Mouse (Mus musculus) neural tube, embryonic 12.5 days (tissue): Measurements from ENCODE around the gene Zfp810. TPM values are rescaled to one million over a fixed set of nuclear protein-coding genes. Genes with fewer than 3 reads are reported as not detected.

Experiments used
- ATAC-seq: fragments of 200-750 bp; cut with Nextera tagmentation; 2 replicates; pipeline ENCODE4 v1.8.0; 2017; ENCODE audit warnings: low read depth, mild to moderate bottlenecking, moderate TSS enrichment, moderate library complexity; ENCODE audit not compliant: low FRiP score
- H3K27ac ChIP-seq: fragments of 300-500 bp; sonication (generic); 2 replicates; pipeline ENCODE4 v1.5.1; 2016
- H3K27me3 ChIP-seq: fragments of 300-500 bp; sonication (generic); replicated peaks from 2 replicates; pipeline ENCODE4 v1.6.1; 2016; ENCODE audit warnings: mild to moderate bottlenecking
- H3K36me3 ChIP-seq: fragments of 300-500 bp; sonication (generic); 2 replicates; pipeline ENCODE4 v1.6.1; 2016; ENCODE audit warnings: mild to moderate bottlenecking
- H3K4me1 ChIP-seq: fragments of 300-500 bp; sonication (generic); 2 replicates; pipeline ENCODE4 v1.6.1; 2016
- H3K4me2 ChIP-seq: fragments of 300-500 bp; sonication (generic); replicated peaks from 2 replicates; pipeline ENCODE4 v1.6.1; 2016; ENCODE audit warnings: mild to moderate bottlenecking
- H3K4me3 ChIP-seq: fragments of 300-500 bp; sonication (generic); 2 replicates; pipeline ENCODE4 v1.5.1; 2016
- H3K9ac ChIP-seq: fragments of 300-500 bp; sonication (generic); 2 replicates; pipeline ENCODE4 v1.6.1; 2016; ENCODE audit warnings: mild to moderate bottlenecking
- H3K9me3 ChIP-seq: fragments of 300-500 bp; sonication (generic); 2 replicates; pipeline ENCODE4 v1.6.1; 2016; ENCODE audit warnings: mild to moderate bottlenecking
- WGBS: fragments of 180-500 bp; shearing (Covaris S2); methylation state at CpG from one replicate; pipeline ENCODE4 v1.1.7; 2016; 5-methylcytosine and 5-hydroxymethylcytosine counted together
- polyA plus RNA-seq: library from polyadenylated mRNA; unstranded; fragments of >200 nt; fragmentation: Nextera tagmentation; extraction: Ambion mirVana; gene quantifications from 2 replicates; pipeline ENCODE4 v1.2.1, GENCODE M21; 2016

The Zfp810 gene
- polyA plus RNA-seq, 1 experiment from 2014 or later, result 38.8 TPM

DNA sequence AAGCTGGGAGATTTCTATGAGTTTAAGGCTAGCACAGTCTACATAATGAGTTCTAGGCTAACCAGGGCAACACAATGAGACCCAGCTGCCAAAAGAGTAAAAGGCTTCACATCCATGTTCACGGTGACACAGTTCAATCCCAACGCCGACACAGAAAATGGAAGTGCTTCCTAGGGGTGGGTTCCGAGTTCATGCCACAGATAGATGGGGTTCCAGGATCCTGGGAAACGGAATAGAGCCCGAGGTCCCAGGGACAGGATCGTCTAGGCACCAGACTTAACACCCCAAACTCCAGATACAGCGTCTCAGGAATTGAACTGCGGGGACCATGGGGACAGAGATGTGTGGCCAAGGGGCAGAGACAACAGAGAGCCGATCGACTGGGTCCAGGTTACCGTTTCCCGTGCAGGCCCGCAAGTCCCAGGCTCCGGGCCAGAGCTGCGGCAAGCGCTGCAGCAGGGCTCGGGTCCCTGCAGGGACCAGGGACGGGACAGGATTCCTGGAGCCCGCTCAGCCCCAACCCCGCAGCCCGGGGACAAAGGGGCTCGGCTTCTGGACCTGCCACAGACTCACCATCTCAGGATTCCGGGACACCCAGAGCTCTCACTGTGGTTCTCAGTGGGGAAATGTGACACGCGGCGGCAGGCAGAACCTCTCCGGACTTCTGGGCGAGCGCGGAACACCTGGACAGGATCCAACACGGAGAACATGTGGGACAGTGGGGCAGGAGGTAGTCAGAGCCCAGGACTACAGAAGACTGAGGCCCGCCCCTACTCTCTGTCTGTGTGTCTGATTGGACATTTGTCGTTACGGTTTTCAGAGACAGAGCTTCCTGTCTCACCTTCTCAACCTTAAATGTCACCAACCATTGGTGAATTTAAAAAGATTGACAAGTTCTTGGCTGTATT lies 48.0 kb downstream of the Zfp810 start, which contains the start of gene Zfp599:
Gene Zfp599, minus strand, starts transcription at position 712 of the 908 bp plus-strand sequence.
- peak; percentile 87 for ATAC-seq
- H3K36me3 ChIP-seq, result peaks cover 15% of the 10 kb centered on the region
- 2% methylated on average over 35 of the region's 35 CpGs for WGBS

DNA sequence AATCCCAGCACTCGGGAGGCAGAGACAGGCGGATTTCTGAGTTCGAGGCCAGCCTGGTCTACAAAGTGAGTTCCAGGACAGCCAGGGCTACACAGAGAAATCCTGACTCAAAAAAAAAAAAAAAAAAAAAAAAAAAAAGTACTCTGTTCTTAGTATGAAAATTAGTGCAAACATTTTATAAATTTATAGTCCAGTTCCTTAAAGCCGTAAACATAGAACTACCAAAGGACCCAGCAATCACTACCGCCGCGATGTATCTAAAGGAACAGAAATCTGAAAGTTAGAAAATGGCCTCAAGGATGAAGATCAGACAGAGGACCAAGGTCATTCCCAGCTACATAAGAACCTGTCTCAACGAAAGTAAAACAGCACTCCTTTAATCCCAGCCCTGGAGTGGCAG lies 48.7 kb downstream of the Zfp810 start:
- WGBS, result 86% methylated on average over 8 of the region's 8 CpGs
- Histone ChIP-seq H3K27me3 (no peaks in the 10 kb centered on the region), H3K4me1 (no peaks in the 10 kb centered on the region), H3K27ac (no peak overlapping the region), H3K4me3 (peak overlapping the region; percentile 60), H3K36me3 (peaks cover 21% of the 10 kb centered on the region), H3K4me2 (peak overlapping the region; percentile 86), H3K9me3 (peaks cover 12% of the 10 kb centered on the region), H3K9ac (peak overlapping the region; percentile 75; the same call in 1 of the 2 replicates)
- ATAC-seq, result no peak

More for the DNA sequence above, 48.0 kb downstream of the Zfp810 start, which contains the start of gene Zfp599:
- Histone ChIP-seq H3K9me3 (peaks cover 9% of the 10 kb centered on the region; the same call in 1 of the 2 replicates), H3K4me2 (peak within 1 kb of the TSS; percentile 86), H3K4me1 (no peaks in the 10 kb centered on the region), H3K27me3 (no peaks in the 10 kb centered on the region), H3K4me3 (peak within 1 kb of the TSS; percentile 60), H3K27ac (no peak within 1 kb of the TSS), H3K9ac (peak within 1 kb of the TSS; percentile 75)

DNA sequence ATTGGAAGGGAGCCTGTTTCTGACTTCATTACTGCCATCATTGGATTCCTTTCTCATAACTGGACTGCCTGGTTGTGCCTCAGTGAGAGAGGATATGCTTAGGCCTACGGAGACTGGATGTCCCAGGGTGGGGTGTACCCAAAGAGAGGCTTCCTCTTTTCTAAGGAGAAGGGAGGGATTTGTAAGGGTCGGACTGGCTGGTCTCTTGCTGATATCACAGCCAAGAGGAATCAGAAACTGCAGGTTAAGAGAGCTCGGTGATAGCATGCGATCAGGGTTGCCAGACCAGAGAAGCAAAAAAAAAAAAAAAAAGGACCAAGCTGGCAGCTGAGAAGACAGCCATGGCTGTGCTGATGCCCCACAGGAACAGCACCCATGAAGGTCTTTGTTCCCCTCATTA lies 50.9 kb downstream of the Zfp810 start:
- Histone ChIP-seq H3K27ac (no peak overlapping the region), H3K27me3 (no peaks in the 10 kb centered on the region), H3K4me1 (no peaks in the 10 kb centered on the region), H3K9me3 (peaks cover 12% of the 10 kb centered on the region), H3K4me3 (no peak overlapping the region), H3K4me2 (no peak overlapping the region), H3K36me3 (peaks cover 38% of the 10 kb centered on the region), H3K9ac (no peak overlapping the region)
- ATAC-seq, result no peak
- 94% methylated on average over 4 of the region's 4 CpGs for WGBS

DNA sequence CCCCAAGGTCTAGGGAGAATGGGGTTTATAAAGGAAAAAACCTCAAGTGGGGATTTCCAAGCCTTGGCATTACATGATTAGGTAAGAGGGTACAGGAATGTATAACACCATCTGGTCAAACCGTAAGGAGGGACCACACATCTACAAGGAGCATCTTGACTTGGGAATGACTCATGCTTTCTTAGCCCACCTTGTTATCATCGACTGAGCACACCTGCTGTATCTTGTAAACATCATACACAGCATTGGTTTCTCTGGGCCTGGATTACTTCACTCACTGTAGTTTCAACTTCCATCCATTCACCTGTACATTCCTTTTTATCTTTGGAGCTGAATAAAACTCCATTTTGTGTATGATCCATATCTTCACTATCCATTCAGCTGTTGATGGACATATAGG lies 63.2 kb downstream of the Zfp810 start:
- H3K36me3 ChIP-seq, result peaks cover 68% of the 10 kb centered on the region
- H3K27ac ChIP-seq, result no peak overlapping the region
- peaks cover 18% of the 10 kb centered on the region for H3K9me3 ChIP-seq
- no peak overlapping the region for H3K4me3 ChIP-seq
- no peaks in the 10 kb centered on the region for H3K4me1 ChIP-seq
- no peak for ATAC-seq
- H3K9ac ChIP-seq, result no peak overlapping the region
- WGBS, result 90% methylated on average over 2 of the region's 2 CpGs
- no peaks in the 10 kb centered on the region for H3K27me3 ChIP-seq
- no peak overlapping the region for H3K4me2 ChIP-seq

DNA sequence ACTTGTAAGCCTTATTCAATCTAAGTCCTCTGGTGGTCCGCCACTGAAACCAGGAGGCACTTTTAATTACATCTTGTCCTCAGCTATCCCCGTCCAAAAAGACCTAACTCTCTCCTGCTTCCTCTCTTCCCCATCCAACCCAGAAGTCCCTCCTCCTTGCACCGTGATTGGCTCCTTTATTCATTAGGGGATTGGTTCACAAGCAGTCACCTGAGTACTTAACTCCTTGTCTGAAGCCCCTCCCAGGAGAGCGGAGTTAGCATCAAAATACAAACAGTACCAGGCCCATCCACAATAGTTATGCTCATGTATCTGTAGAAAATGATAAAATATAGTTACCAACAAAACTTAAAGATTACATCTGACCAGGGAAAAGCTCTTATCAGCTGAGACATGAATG lies 67.4 kb downstream of the Zfp810 start:
- H3K9me3 ChIP-seq, result 0 out of 2 replicates have a peak, but pooled peaks cover 4% of the 10 kb centered on the region
- no peak overlapping the region for H3K27ac ChIP-seq
- H3K9ac ChIP-seq, result no peak overlapping the region
- ATAC-seq, result no peak
- H3K4me2 ChIP-seq, result no peak overlapping the region
- H3K36me3 ChIP-seq, result peaks cover 65% of the 10 kb centered on the region
- no peak overlapping the region for H3K4me3 ChIP-seq
- no peaks in the 10 kb centered on the region for H3K27me3 ChIP-seq
- 95% methylated on average over 4 of the region's 4 CpGs for WGBS
- H3K4me1 ChIP-seq, result no peaks in the 10 kb centered on the region

DNA sequence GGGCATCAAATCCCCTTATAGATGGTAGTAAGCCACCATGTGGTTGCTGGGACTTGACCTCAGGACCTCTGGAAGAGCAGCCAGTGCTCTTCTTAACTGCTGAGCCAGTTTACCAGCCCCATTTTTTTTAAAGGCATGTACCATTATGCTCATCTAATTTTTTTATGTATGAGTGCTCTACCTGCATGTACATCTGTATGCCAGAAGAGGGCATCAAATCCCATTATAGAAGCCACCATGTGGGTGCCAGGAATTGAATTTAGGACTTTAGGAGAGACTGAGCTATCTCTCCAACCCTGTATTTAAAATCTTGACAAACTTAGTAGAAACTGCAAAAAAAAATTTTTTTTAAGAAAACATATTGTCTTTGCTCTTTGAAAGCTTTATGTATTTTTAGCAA lies 76.9 kb downstream of the Zfp810 start:
- H3K4me3 ChIP-seq, result no peak overlapping the region
- H3K9me3 ChIP-seq, result no peaks in the 10 kb centered on the region
- no peak overlapping the region for H3K27ac ChIP-seq
- H3K27me3 ChIP-seq, result no peaks in the 10 kb centered on the region
- H3K36me3 ChIP-seq, result peaks cover 6% of the 10 kb centered on the region
- peaks cover 4% of the 10 kb centered on the region; the same call in 1 of the 2 replicates for H3K4me1 ChIP-seq
- ATAC-seq, result no peak
- H3K9ac ChIP-seq, result no peak overlapping the region
- no peak overlapping the region for H3K4me2 ChIP-seq

DNA sequence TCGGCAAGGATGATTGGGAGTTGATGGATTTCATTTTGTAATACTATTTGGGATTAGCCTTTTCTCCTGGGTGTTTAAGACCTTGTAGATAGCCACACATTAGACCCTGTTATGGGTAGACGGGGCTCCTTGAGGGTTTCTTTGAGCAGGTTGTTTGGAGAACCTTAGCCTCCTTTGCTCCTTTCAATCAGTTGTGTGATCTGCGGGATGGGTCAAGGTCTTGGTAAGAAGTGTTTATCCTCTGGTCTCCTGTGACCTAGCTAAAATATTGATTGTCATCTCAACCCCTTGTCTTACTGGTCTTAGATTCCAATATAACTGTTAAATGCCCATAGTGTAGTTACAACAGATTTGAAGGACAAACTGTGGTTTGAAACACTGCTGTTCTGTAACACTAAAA lies 77.4 kb downstream of the Zfp810 start:
- WGBS, result 94% methylated on average over 3 of the region's 3 CpGs
- no peak for ATAC-seq
- no peaks in the 10 kb centered on the region for H3K27me3 ChIP-seq
- no peak overlapping the region for H3K4me3 ChIP-seq
- H3K4me1 ChIP-seq, result peaks cover 4% of the 10 kb centered on the region; the same call in 1 of the 2 replicates
- H3K9ac ChIP-seq, result no peak overlapping the region
- no peak overlapping the region for H3K4me2 ChIP-seq
- no peaks in the 10 kb centered on the region for H3K9me3 ChIP-seq
- no peak overlapping the region for H3K27ac ChIP-seq
- H3K36me3 ChIP-seq, result peaks cover 1% of the 10 kb centered on the region

DNA sequence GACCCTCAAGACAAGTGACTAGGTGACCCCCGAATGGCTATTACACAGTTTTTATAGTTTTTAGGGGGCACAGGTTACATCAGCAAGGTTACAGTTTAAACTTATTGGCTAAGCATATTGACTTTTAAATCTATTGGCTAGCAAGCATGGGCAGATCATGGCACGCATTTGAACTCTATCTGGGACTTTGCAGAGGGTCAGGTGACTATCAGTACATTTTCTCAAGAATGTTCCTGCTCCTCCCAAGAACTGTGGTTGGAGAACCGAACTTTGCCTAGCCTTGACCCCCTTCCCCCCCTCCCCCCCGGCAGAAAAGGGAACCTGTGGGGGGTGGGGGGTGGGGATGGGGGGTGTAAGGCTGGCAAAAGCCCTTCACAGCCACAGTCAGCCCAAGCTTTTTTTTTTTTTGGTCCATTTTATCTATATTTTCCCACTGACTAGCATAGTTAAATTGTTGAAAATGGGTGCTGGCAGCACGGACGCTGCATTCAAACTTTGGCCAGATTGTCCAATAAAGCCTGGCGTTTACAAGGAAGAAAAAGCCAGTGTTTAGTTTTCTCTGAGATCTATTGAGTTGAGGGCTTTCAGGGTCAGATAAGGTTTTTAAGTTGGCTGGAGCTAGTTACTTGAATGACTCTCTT lies 77.9 kb downstream of the Zfp810 start:
- ATAC-seq, result no peak
- Histone ChIP-seq H3K4me3 (no peak overlapping the region), H3K27me3 (no peaks in the 10 kb centered on the region), H3K9me3 (no peaks in the 10 kb centered on the region), H3K9ac (no peak overlapping the region), H3K27ac (no peak overlapping the region), H3K36me3 (no peaks in the 10 kb centered on the region), H3K4me2 (no peak overlapping the region), H3K4me1 (peaks cover 4% of the 10 kb centered on the region; the same call in 1 of the 2 replicates)
- WGBS, result 79% methylated on average over 7 of the region's 7 CpGs

DNA sequence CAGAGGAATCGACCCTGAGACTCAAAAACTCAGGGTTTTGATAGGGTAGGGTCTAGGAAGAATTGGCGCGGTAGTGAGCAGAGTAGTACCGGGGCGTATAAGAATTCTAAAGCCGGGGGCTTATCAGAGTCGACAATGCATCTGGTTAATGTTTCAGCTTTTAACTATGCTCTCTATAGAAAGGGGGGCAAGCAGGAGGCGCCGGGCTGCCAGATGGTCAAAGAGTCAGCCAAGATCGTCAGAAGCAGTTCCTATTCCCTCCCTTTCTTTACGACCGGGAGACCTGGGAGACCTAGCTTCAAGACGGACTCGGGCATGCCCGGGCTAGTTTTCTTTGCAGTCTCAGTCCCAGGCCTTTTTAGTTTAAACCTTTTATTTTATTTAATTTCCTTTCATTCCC lies 80.6 kb downstream of the Zfp810 start:
- Histone ChIP-seq H3K9ac (no peak overlapping the region), H3K27me3 (no peaks in the 10 kb centered on the region), H3K4me1 (peaks cover 4% of the 10 kb centered on the region; the same call in 1 of the 2 replicates), H3K4me3 (no peak overlapping the region), H3K9me3 (no peaks in the 10 kb centered on the region), H3K4me2 (no peak overlapping the region), H3K36me3 (no peaks in the 10 kb centered on the region), H3K27ac (no peak overlapping the region)
- 84% methylated on average over 15 of the region's 15 CpGs for WGBS
- ATAC-seq, result no peak

Other genes starting within 250 kb of the Zfp810 start
- gene Gm49318, start 236.4 kb downstream of the Zfp810 start, polyA plus RNA-seq, result not detected in 2 replicates
- gene Zfp653, start 236.3 kb downstream of the Zfp810 start, polyA plus RNA-seq, result 19.6 and 20.7 TPM in 2 replicates
- gene Ecsit, start 222.2 kb downstream of the Zfp810 start, polyA plus RNA-seq, result 46.7 and 47.3 TPM in 2 replicates
- 0.39 and 1.4 TPM in 2 replicates for gene Cnn1, start 208.4 kb downstream of the Zfp810 start, polyA plus RNA-seq
- 171 and 172 TPM in 2 replicates for gene Elof1, start 190.5 kb downstream of the Zfp810 start, polyA plus RNA-seq
- gene Acp5, start 171.9 kb downstream of the Zfp810 start, polyA plus RNA-seq, result 5.2 and 5.8 TPM in 2 replicates
- gene Pigyl, start 150.8 kb downstream of the Zfp810 start, polyA plus RNA-seq, result 63.2 and 68.4 TPM in 2 replicates
- gene Zfp872, start 119.6 kb downstream of the Zfp810 start, polyA plus RNA-seq, result 0.13 and 0.33 TPM in 2 replicates
- 10.6 and 10.8 TPM in 2 replicates for gene Zfp809, start 81.9 kb downstream of the Zfp810 start, polyA plus RNA-seq
- 4.7 and 5.1 TPM in 2 replicates for gene Zfp599, start 47.8 kb downstream of the Zfp810 start, polyA plus RNA-seq
- gene Anln, start 81.5 kb upstream of the Zfp810 start, polyA plus RNA-seq, result 23.9 and 26.9 TPM in 2 replicates
- gene 9530077C05Rik, start 103.9 kb upstream of the Zfp810 start, polyA plus RNA-seq, result 6.2 and 6.7 TPM in 2 replicates
- gene Gm17545, start 146.6 kb upstream of the Zfp810 start, polyA plus RNA-seq, result not detected in 2 replicates
- 57.3 TPM in 2 replicates for gene Rp9, start 162.1 kb upstream of the Zfp810 start, polyA plus RNA-seq
- 18.4 and 18.5 TPM in 2 replicates for gene Bbs9, start 168.1 kb upstream of the Zfp810 start, polyA plus RNA-seq